Mouse (Mus musculus) hindbrain, postnatal 0 days (tissue): ENCODE data around the gene Lyl1. TPM values are rescaled to one million over a fixed set of nuclear protein-coding genes. Genes with fewer than 3 reads are reported as not detected.

Experiments used
- ATAC-seq: fragments of 200-750 bp; cut with Nextera tagmentation; 2 replicates; pipeline ENCODE4 v1.8.0; 2017; ENCODE audit warnings: mild to moderate bottlenecking, moderate TSS enrichment, moderate library complexity
- DNase-seq: peaks from one replicate; pipeline ENCODE4 v3.0.0-alpha.2; 2015; ENCODE audit warnings: low spot score
- H3K27ac ChIP-seq: fragments of 300-500 bp; sonication (generic); 2 replicates; pipeline ENCODE4 v1.5.1; 2014; ENCODE audit warnings: mild to moderate bottlenecking
- H3K27me3 ChIP-seq: fragments of 300-500 bp; sonication (generic); 2 replicates; pipeline ENCODE4 v1.6.1; 2014; ENCODE audit warnings: low read length, mixed read lengths; ENCODE audit not compliant: insufficient read depth
- H3K36me3 ChIP-seq: fragments of 300-500 bp; sonication (generic); 2 replicates; pipeline ENCODE4 v1.6.1; 2014; ENCODE audit warnings: low read length, mixed read lengths; ENCODE audit not compliant: insufficient read depth
- H3K4me1 ChIP-seq: fragments of 300-500 bp; sonication (generic); 2 replicates; pipeline ENCODE4 v1.6.1; 2014; ENCODE audit warnings: antibody characterized with exemption, low read length, mixed read lengths; ENCODE audit not compliant: insufficient read depth
- H3K4me2 ChIP-seq: fragments of 300-500 bp; sonication (generic); 2 replicates; pipeline ENCODE4 v1.6.1; 2014; ENCODE audit warnings: low read depth, mild to moderate bottlenecking, low read length, moderate library complexity, mixed read lengths
- H3K4me3 ChIP-seq: fragments of 300-500 bp; sonication (generic); 2 replicates; pipeline ENCODE4 v1.5.1; 2014; ENCODE audit warnings: low read length
- H3K9ac ChIP-seq: fragments of 300-500 bp; sonication (generic); replicated peaks from 2 replicates; pipeline ENCODE4 v1.6.1; 2014; ENCODE audit warnings: mild to moderate bottlenecking, low read length, moderate library complexity, mixed read lengths
- H3K9me3 ChIP-seq: fragments of 300-500 bp; sonication (generic); 2 replicates; pipeline ENCODE4 v1.6.1; 2016; ENCODE audit warnings: low read length, mixed read lengths
- CTCF ChIP-seq: IDR thresholded peaks from 2 replicates; pipeline ENCODE4 v1.5.1; 2016; ENCODE audit warnings: antibody characterized with exemption, control low read depth, low read depth
- WGBS: fragments of 180-500 bp; shearing (Covaris S2); extraction: QIAGEN DNeasy Blood & Tissue Kit; methylation state at CpG from one replicate; pipeline ENCODE4 v1.1.7; 2014; 5-methylcytosine and 5-hydroxymethylcytosine counted together
- polyA plus RNA-seq: library from polyadenylated mRNA; unstranded; fragments of >200 nt; fragmentation: Nextera tagmentation; extraction: Ambion mirVana; gene quantifications from 2 replicates; pipeline ENCODE4 v1.2.1, GENCODE M21; 2015
- total RNA-seq: library from RNA; depleted of rRNA; stranded (reverse); fragments of >200 nt; gene quantifications from 2 replicates; pipeline ENCODE4 v1.2.3, GENCODE M21; 2014

Lyl1 gene
- total and polyA plus RNA-seq, 2 experiments from 2014 or later, result 1.7 to 2.0 TPM

- peak; percentile 52 for DNase-seq
- WGBS, result 6% methylated on average over 20 of the region's 20 CpGs
- peaks cover 22% of the 10 kb centered on the region for H3K4me1 ChIP-seq
- H3K9ac ChIP-seq, result peak within 1 kb of the TSS; percentile 100
- peak within 1 kb of the TSS; percentile 89 for H3K27ac ChIP-seq
- no peaks in the 10 kb centered on the region for H3K36me3 ChIP-seq
- no peak for ATAC-seq
- peak within 1 kb of the TSS; percentile 94 for H3K4me2 ChIP-seq
- H3K4me3 ChIP-seq, result peak within 1 kb of the TSS; percentile 100
- TF ChIP-seq CTCF, result no peak
- no peaks in the 10 kb centered on the region for H3K27me3 ChIP-seq
- H3K9me3 ChIP-seq, result no peaks in the 10 kb centered on the region
Observed at GRCm38 (mm10) chr8:84686191-84687002, 14.9 kb upstream of the Lyl1 start, which contains the start of gene Trmt1. Gene Trmt1, plus strand, starts transcription at chr8:84686307.

GRCm38 (mm10) chr8:84687003-84687704 lies 14.1 kb upstream of the Lyl1 start:
- peak; percentile 47 for DNase-seq
- WGBS, result 1% methylated on average over 46 of the region's 62 CpGs

GRCm38 (mm10) chr8:84687705-84688100 lies 13.6 kb upstream of the Lyl1 start, which contains the start of gene Nacc1:
Gene Nacc1, minus strand, starts transcription at chr8:84687862.
- no peak for TF ChIP-seq CTCF
- H3K4me2 ChIP-seq, result peak within 1 kb of the TSS; percentile 94
- peak; percentile 95 for DNase-seq
- peak within 1 kb of the TSS; percentile 100 for H3K4me3 ChIP-seq
- peaks cover 8% of the 10 kb centered on the region for H3K36me3 ChIP-seq
- peak within 1 kb of the TSS; percentile 100 for H3K9ac ChIP-seq
- under 1% methylated on average over 36 of the region's 37 CpGs for WGBS
- H3K27ac ChIP-seq, result peak within 1 kb of the TSS; percentile 89
- no peaks in the 10 kb centered on the region for H3K9me3 ChIP-seq
- H3K4me1 ChIP-seq, result peaks cover 22% of the 10 kb centered on the region
- H3K27me3 ChIP-seq, result no peaks in the 10 kb centered on the region
- peak; percentile 81 for ATAC-seq

More at GRCm38 (mm10) chr8:84687003-84687704, 14.1 kb upstream of the Lyl1 start:
- ATAC-seq, result peak; percentile 30
- TF ChIP-seq CTCF, result no peak
- peaks cover 22% of the 10 kb centered on the region for H3K4me1 ChIP-seq
- H3K36me3 ChIP-seq, result peaks cover 3% of the 10 kb centered on the region
- H3K27me3 ChIP-seq, result no peaks in the 10 kb centered on the region
- H3K4me2 ChIP-seq, result peak overlapping the region; percentile 94
- peak overlapping the region; percentile 100 for H3K4me3 ChIP-seq
- peak overlapping the region; percentile 89 for H3K27ac ChIP-seq
- H3K9ac ChIP-seq, result peak overlapping the region; percentile 100
- H3K9me3 ChIP-seq, result no peaks in the 10 kb centered on the region

GRCm38 (mm10) chr8:84689091-84689915 lies 12.0 kb upstream of the Lyl1 start:
- peak; percentile 90 for ATAC-seq
- peak; percentile 42 for TF ChIP-seq CTCF
- peak overlapping the region; percentile 64 for H3K4me3 ChIP-seq
- under 1% methylated on average over 47 of the region's 47 CpGs for WGBS
- H3K27ac ChIP-seq, result peak overlapping the region; percentile 66; the same call in 1 of the 2 replicates
- peak overlapping the region; percentile 92 for H3K4me2 ChIP-seq
- no peaks in the 10 kb centered on the region for H3K9me3 ChIP-seq
- DNase-seq, result peak; percentile 94
- peak overlapping the region; percentile 65 for H3K9ac ChIP-seq
- peaks cover 15% of the 10 kb centered on the region for H3K36me3 ChIP-seq
- H3K27me3 ChIP-seq, result no peaks in the 10 kb centered on the region
- peaks cover 22% of the 10 kb centered on the region for H3K4me1 ChIP-seq

GRCm38 (mm10) chr8:84693332-84693731 lies 7.9 kb upstream of the Lyl1 start:
- no peak for DNase-seq
- no peak for ATAC-seq
- Histone ChIP-seq H3K9me3 (no peaks in the 10 kb centered on the region), H3K4me1 (peaks cover 4% of the 10 kb centered on the region; the same call in 1 of the 2 replicates), H3K27me3 (no peaks in the 10 kb centered on the region), H3K36me3 (peaks cover 32% of the 10 kb centered on the region), H3K4me2 (no peak overlapping the region), H3K27ac (no peak overlapping the region), H3K9ac (no peak overlapping the region), H3K4me3 (no peak overlapping the region)
- no peak for TF ChIP-seq CTCF
- WGBS, result 75% methylated on average over 4 of the region's 4 CpGs

GRCm38 (mm10) chr8:84695140-84695539 lies 6.1 kb upstream of the Lyl1 start:
- ATAC-seq (no peak), DNase-seq (no peak)
- Histone ChIP-seq H3K36me3 (peaks cover 38% of the 10 kb centered on the region), H3K9me3 (no peaks in the 10 kb centered on the region), H3K9ac (no peak overlapping the region), H3K4me1 (no peaks in the 10 kb centered on the region), H3K4me3 (no peak overlapping the region), H3K27me3 (no peaks in the 10 kb centered on the region), H3K27ac (no peak overlapping the region), H3K4me2 (no peak overlapping the region)
- WGBS, result 89% methylated on average over 6 of the region's 6 CpGs
- TF ChIP-seq CTCF, result no peak
